Mouse (Mus musculus) heart, embryonic 15.5 days (tissue): ENCODE data around the gene 4930407I10Rik. TPM values are rescaled to one million over a fixed set of nuclear protein-coding genes. Genes with fewer than 3 reads are reported as not detected.

Experiments
- ATAC-seq: fragments of 200-750 bp; cut with Nextera tagmentation; replicated peaks from 2 replicates; pipeline ENCODE4 v1.8.0; 2017; ENCODE audit warnings: low read depth, moderate TSS enrichment; ENCODE audit not compliant: insufficient number of reproducible peaks, insufficient read depth, low FRiP score
- H3K27ac ChIP-seq: fragments of 300-500 bp; sonication (generic); 2 replicates; pipeline ENCODE4 v1.5.1; 2015; ENCODE audit warnings: mild to moderate bottlenecking, inconsistent platforms
- H3K27me3 ChIP-seq: fragments of 300-500 bp; sonication (generic); 2 replicates; pipeline ENCODE4 v1.6.1; 2015; ENCODE audit warnings: inconsistent platforms
- H3K36me3 ChIP-seq: fragments of 300-500 bp; sonication (generic); 2 replicates; pipeline ENCODE4 v1.6.1; 2015; ENCODE audit warnings: mild to moderate bottlenecking, inconsistent platforms
- H3K4me1 ChIP-seq: fragments of 300-500 bp; sonication (generic); replicated peaks from 2 replicates; pipeline ENCODE4 v1.6.1; 2015; ENCODE audit warnings: inconsistent platforms
- H3K4me2 ChIP-seq: fragments of 300-500 bp; sonication (generic); 2 replicates; pipeline ENCODE4 v1.6.1; 2015; ENCODE audit warnings: inconsistent platforms, mild to moderate bottlenecking, moderate library complexity
- H3K4me3 ChIP-seq: fragments of 300-500 bp; sonication (generic); 2 replicates; pipeline ENCODE4 v1.5.1; 2015; ENCODE audit warnings: mild to moderate bottlenecking, inconsistent platforms
- H3K9ac ChIP-seq: fragments of 300-500 bp; sonication (generic); 2 replicates; pipeline ENCODE4 v1.6.1; 2015; ENCODE audit warnings: mild to moderate bottlenecking, inconsistent platforms
- H3K9me3 ChIP-seq: fragments of 300-500 bp; sonication (generic); replicated peaks from 2 replicates; pipeline ENCODE4 v1.6.1; 2016; ENCODE audit warnings: inconsistent platforms
- WGBS: fragments of 180-500 bp; shearing (Covaris S2); methylation state at CpG from one replicate; pipeline ENCODE4 v1.1.7; 2015; ENCODE audit warnings: mixed read lengths; 5-methylcytosine and 5-hydroxymethylcytosine counted together
- polyA plus RNA-seq: library from polyadenylated mRNA; unstranded; fragments of >200 nt; fragmentation: Nextera tagmentation; extraction: Ambion mirVana; gene quantifications from 2 replicates; pipeline ENCODE4 v1.2.1, GENCODE M21; 2015

4930407I10Rik gene
- not detected in 2 replicates for polyA plus RNA-seq

GRCm38 (mm10) chr15:82058719-82059201, at the start of gene 4930407I10Rik:
4930407I10Rik (plus strand) TSS chr15:82059151.
- Histone ChIP-seq H3K9ac (no peak within 1 kb of the TSS), H3K9me3 (no peaks in the 10 kb centered on the region), H3K4me3 (no peak within 1 kb of the TSS), H3K4me1 (no peaks in the 10 kb centered on the region), H3K36me3 (no peaks in the 10 kb centered on the region), H3K27me3 (peaks cover 28% of the 10 kb centered on the region), H3K4me2 (no peak within 1 kb of the TSS), H3K27ac (no peak within 1 kb of the TSS)
- 66% methylated on average over 1 of the region's 1 CpGs for WGBS
- no peak for ATAC-seq

- WGBS = 71% methylated on average over 6 of the region's 6 CpGs
- no peak for ATAC-seq
- Histone ChIP-seq H3K4me3 (no peak overlapping the region), H3K36me3 (no peaks in the 10 kb centered on the region), H3K9me3 (no peaks in the 10 kb centered on the region), H3K4me2 (no peak overlapping the region), H3K27me3 (no peaks in the 10 kb centered on the region), H3K4me1 (peaks cover 17% of the 10 kb centered on the region), H3K27ac (no peak overlapping the region), H3K9ac (no peak overlapping the region)
These were observed 47.0 kb upstream of the 4930407I10Rik start for GRCm38 (mm10) chr15:82011947-82012346.

GRCm38 (mm10) chr15:82014745-82015391, 44.1 kb upstream of the 4930407I10Rik start:
- peaks cover 22% of the 10 kb centered on the region for H3K4me1 ChIP-seq
- peak overlapping the region; percentile 81 for H3K27ac ChIP-seq
- no peaks in the 10 kb centered on the region for H3K9me3 ChIP-seq
- H3K27me3 ChIP-seq = no peaks in the 10 kb centered on the region
- H3K36me3 ChIP-seq = peaks cover 6% of the 10 kb centered on the region; the same call in 1 of the 2 replicates
- H3K4me3 ChIP-seq = peak overlapping the region; percentile 80
- H3K4me2 ChIP-seq = peak overlapping the region; percentile 83
- ATAC-seq = no peak
- WGBS = 21% methylated on average over 9 of the region's 9 CpGs
- H3K9ac ChIP-seq = peak overlapping the region; percentile 81

GRCm38 (mm10) chr15:82015392-82016100, 43.4 kb upstream of the 4930407I10Rik start:
- peak overlapping the region; percentile 80 for H3K4me3 ChIP-seq
- ATAC-seq = no peak; the same call in 1 of the 2 replicates
- under 1% methylated on average over 39 of the region's 39 CpGs for WGBS

GRCm38 (mm10) chr15:82016101-82016808, 42.7 kb upstream of the 4930407I10Rik start:
- no peaks in the 10 kb centered on the region for H3K27me3 ChIP-seq
- ATAC-seq = peak; percentile 96
- peak overlapping the region; percentile 80 for H3K4me3 ChIP-seq
- H3K4me2 ChIP-seq = peak overlapping the region; percentile 83
- peaks cover 22% of the 10 kb centered on the region for H3K4me1 ChIP-seq
- peak overlapping the region; percentile 81 for H3K27ac ChIP-seq
- H3K9me3 ChIP-seq = no peaks in the 10 kb centered on the region
- whole genome bisulfite sequencing = under 1% methylated on average over 53 of the region's 53 CpGs
- peaks cover 8% of the 10 kb centered on the region; the same call in 1 of the 2 replicates for H3K36me3 ChIP-seq
- peak overlapping the region; percentile 81 for H3K9ac ChIP-seq

More at GRCm38 (mm10) chr15:82015392-82016100, 43.4 kb upstream of the 4930407I10Rik start:
- H3K4me1 ChIP-seq = peaks cover 22% of the 10 kb centered on the region
- H3K27ac ChIP-seq = peak overlapping the region; percentile 81
- no peaks in the 10 kb centered on the region for H3K27me3 ChIP-seq
- peaks cover 8% of the 10 kb centered on the region; the same call in 1 of the 2 replicates for H3K36me3 ChIP-seq
- peak overlapping the region; percentile 83 for H3K4me2 ChIP-seq
- H3K9me3 ChIP-seq = no peaks in the 10 kb centered on the region
- H3K9ac ChIP-seq = peak overlapping the region; percentile 81

- Histone ChIP-seq H3K27ac (peak overlapping the region; percentile 81), H3K4me3 (peak overlapping the region; percentile 80), H3K36me3 (peaks cover 11% of the 10 kb centered on the region; the same call in 1 of the 2 replicates), H3K9me3 (no peaks in the 10 kb centered on the region), H3K9ac (peak overlapping the region; percentile 81), H3K4me2 (peak overlapping the region; percentile 83), H3K27me3 (no peaks in the 10 kb centered on the region), H3K4me1 (peaks cover 22% of the 10 kb centered on the region)
- 19% methylated on average over 6 of the region's 6 CpGs for WGBS
- no peak for ATAC-seq
These were observed 42.1 kb upstream of the 4930407I10Rik start for GRCm38 (mm10) chr15:82016830-82017229.

- Histone ChIP-seq H3K4me3 (0 out of 2 replicates have a peak overlapping the region, but pooled peaks have one; percentile 0), H3K27me3 (no peaks in the 10 kb centered on the region), H3K4me1 (peaks cover 22% of the 10 kb centered on the region), H3K27ac (no peak overlapping the region), H3K9ac (no peak overlapping the region), H3K4me2 (no peak overlapping the region), H3K9me3 (no peaks in the 10 kb centered on the region), H3K36me3 (peaks cover 12% of the 10 kb centered on the region; the same call in 1 of the 2 replicates)
- 73% methylated on average over 4 of the region's 4 CpGs for WGBS
- ATAC-seq = no peak
These were observed 41.5 kb upstream of the 4930407I10Rik start for GRCm38 (mm10) chr15:82017461-82017860.

GRCm38 (mm10) chr15:82019288-82019687, 39.7 kb upstream of the 4930407I10Rik start:
- Histone ChIP-seq H3K4me1 (peaks cover 22% of the 10 kb centered on the region), H3K9me3 (no peaks in the 10 kb centered on the region), H3K36me3 (peaks cover 26% of the 10 kb centered on the region), H3K27ac (no peak overlapping the region; the same call in 1 of the 2 replicates), H3K4me3 (no peak overlapping the region), H3K9ac (no peak overlapping the region), H3K4me2 (no peak overlapping the region), H3K27me3 (no peaks in the 10 kb centered on the region)
- ATAC-seq = no peak
- 39% methylated on average over 3 of the region's 3 CpGs for WGBS

- Histone ChIP-seq H3K27me3 (no peaks in the 10 kb centered on the region), H3K27ac (0 out of 2 replicates have a peak overlapping the region, but pooled peaks have one; percentile 10), H3K4me2 (no peak overlapping the region), H3K9me3 (no peaks in the 10 kb centered on the region), H3K36me3 (peaks cover 56% of the 10 kb centered on the region), H3K4me3 (no peak overlapping the region), H3K4me1 (peaks cover 5% of the 10 kb centered on the region; the same call in 1 of the 2 replicates), H3K9ac (no peak overlapping the region)
- WGBS = 57% methylated on average over 13 of the region's 13 CpGs
- no peak for ATAC-seq
These were observed 36.3 kb upstream of the 4930407I10Rik start for GRCm38 (mm10) chr15:82022535-82023088.

- Histone ChIP-seq H3K27ac (no peak overlapping the region), H3K4me1 (peaks cover 3% of the 10 kb centered on the region; the same call in 1 of the 2 replicates), H3K4me2 (no peak overlapping the region), H3K9me3 (no peaks in the 10 kb centered on the region), H3K36me3 (peaks cover 64% of the 10 kb centered on the region), H3K4me3 (no peak overlapping the region), H3K27me3 (no peaks in the 10 kb centered on the region), H3K9ac (no peak overlapping the region)
- ATAC-seq = no peak
- 80% methylated on average over 6 of the region's 6 CpGs for WGBS
These were observed 34.9 kb upstream of the 4930407I10Rik start for GRCm38 (mm10) chr15:82023965-82024635.
